Mouse (Mus musculus): ENCODE measurements at regions not wholly inside any gene's neighbourhood (a gene's known extent, or its start where the extent isn't known, plus 50 kb on each side); places are given as distances from the start of the nearest gene placed in this dataset.

GRCm38 (mm10) chr3:150819369-150819768 is 618.3 kb upstream of the Adgrl4 start:
- TF ChIP-seq EP300 (IDR thresholded peaks at IDR 0.05; ENCODE audit: insufficient read depth, low read depth, low read length) (no peak), POLR2A (IDR thresholded peaks at IDR 0.05; ENCODE audit: insufficient read depth, low read depth, low read length) (no peak)

Data from heart, adult 2 months (tissue).